Mouse (Mus musculus) leukemia stem cell, adult 10-12 weeks (primary cell): ENCODE results near the gene Tpbpb. TPM values are rescaled to one million over a fixed set of nuclear protein-coding genes. Genes with fewer than 3 reads are reported as not detected.

ENCODE experiments used
- polyA plus RNA-seq: library from polyadenylated mRNA; stranded (reverse); fragments of >175 nt; gene quantifications from 2 replicates; pipeline ENCODE4 v1.2.3, GENCODE M21; 2012; ENCODE audit warnings: low replicate concordance

Tpbpb gene
- polyA plus RNA-seq: not detected in 2 replicates

DNA sequence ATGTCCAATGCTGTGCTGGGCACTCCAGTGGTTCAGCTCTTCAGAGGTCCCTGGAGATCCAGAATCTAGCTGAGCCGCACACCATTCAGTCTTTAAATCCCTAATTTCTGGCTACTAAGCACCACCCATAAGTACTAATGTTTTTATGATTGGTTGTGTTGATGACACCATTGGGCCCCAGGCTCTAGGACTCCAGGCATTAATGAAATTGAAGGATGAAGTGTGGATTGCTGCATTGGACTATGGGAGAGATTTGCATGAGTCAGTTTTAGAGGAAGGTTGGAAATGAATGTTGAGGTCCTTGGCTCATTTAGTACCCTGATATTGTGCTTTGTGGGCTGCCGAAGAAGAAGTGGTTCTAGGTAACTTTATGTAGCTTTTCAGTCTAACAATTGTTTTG, at the start of gene Tpbpb:
Tpbpb (minus strand) TSS at position 101 of the 400 bp plus-strand sequence.

DNA sequence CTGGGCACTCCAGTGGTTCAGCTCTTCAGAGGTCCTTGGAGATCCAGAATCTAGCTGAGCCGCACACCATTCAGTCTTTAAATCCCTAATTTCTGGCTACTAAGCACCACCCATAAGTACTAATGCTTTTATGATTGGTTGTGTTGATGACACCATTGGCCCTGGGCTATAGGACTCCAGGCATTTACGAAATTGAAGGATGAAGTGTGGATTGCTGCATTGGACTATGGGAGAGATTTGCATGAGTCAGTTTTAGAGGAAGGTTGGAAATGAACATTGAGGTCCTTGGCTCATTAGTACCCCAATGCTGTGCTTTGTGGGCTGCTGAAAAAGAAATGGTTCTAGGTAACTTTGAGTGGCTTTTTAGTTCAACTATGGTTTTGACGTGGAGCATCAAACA, 37.2 kb upstream of the Tpbpb start, which contains the start of gene Tpbpa:
Tpbpa (minus strand) TSS at position 101 of the 400 bp plus-strand sequence.

DNA sequence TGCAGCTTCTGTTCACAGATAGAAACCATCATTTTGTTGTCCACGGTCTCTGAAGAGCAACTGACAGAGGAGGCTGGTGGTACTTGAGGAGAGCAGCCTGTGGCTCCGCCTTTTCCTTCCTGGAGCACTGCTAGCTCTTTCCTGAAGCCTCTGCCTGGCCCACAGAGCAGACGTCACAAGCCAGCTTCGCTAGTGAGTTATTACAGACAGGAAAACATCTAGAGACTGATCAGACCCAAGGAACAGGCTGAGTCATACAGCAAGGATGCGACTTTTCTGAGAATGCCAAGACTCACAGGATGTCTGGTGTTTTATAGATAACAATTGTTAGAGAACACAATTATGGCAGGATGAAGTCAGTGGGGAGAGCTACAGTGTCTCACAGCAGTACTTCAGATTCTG, 31.8 kb upstream of the Tpbpb start, which contains the start of the genes Gm49391 and Ctla2a:
Gm49391 (minus strand) TSS at position 72 of the 402 bp plus-strand sequence.
Ctla2a (minus strand) TSS at position 126 of the 402 bp plus-strand sequence.

GRCm38 (mm10) chr13:60935490-60935889, 30.8 kb upstream of the Tpbpb start, which contains the start of gene Gm49393:
TSS of gene Gm49393 (minus strand) at chr13:60935590.

GRCm38 (mm10) chr13:60897328-60897727, 7.4 kb downstream of the Tpbpb start, which contains the start of gene Ctla2b:
TSS of gene Ctla2b (minus strand) at chr13:60897447.

DNA sequence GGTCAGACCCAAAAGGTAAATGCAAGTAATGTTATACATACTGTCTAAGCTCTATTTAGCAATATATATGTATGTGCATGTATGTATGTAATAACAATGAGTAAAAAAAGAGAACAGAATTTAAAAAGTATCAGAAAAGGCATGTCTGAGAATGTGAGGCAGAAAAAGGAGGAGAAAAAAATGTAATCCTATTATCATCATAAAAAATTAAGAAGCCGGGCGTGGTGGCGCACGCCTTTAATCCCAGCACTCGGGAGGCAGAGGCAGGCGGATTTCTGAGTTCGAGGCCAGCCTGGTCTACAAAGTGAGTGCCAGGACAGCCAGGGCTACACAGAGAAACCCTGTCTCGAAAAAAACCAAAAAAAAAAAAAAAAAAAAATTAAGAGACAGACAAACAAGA, 7.9 kb downstream of the Tpbpb start, which contains the start of gene Gm49392:
Gm49392 (minus strand) TSS at position 101 of the 400 bp plus-strand sequence.

DNA sequence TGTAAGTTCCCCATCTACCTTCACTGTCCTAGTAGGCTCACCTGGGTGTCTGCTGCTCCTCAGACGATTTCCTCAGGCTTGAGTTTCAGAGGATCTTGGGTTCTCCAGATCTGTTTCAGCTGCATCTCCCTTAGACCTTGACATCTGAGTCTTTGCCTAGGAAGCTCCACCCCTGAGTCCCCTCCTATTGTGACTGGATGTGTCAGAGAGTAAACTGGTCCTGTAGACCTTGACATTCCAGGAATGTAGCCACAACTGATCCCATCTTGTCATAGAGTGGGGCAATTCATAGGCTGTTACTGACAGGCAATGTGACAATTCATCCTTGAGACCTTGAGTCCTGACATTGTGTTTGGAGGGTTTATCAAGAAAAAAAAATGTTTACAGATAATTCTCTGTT, 40.4 kb downstream of the Tpbpb start, which contains the start of gene 4930486L24Rik:
4930486L24Rik (minus strand) TSS at position 195 of the 400 bp plus-strand sequence.

Other genes starting within 250 kb of the Tpbpb start
- not detected in 2 replicates for gene BC051665, start 118.5 kb downstream of the Tpbpb start, polyA plus RNA-seq
- not detected in 2 replicates for gene Ctsll3, start 102.0 kb downstream of the Tpbpb start, polyA plus RNA-seq
- 0.20 TPM in 1 of 2 replicates, not detected in the other for gene 4930486L24Rik, start 40.4 kb downstream of the Tpbpb start, polyA plus RNA-seq
- not detected in 2 replicates for gene Gm49392, start 8.0 kb downstream of the Tpbpb start, polyA plus RNA-seq
- gene Ctla2b, start 7.4 kb downstream of the Tpbpb start, polyA plus RNA-seq: not detected in 2 replicates
- not detected in 2 replicates for gene Gm49393, start 30.7 kb upstream of the Tpbpb start, polyA plus RNA-seq
- not detected in 2 replicates for gene Gm49391, start 31.7 kb upstream of the Tpbpb start, polyA plus RNA-seq
- gene Ctla2a, start 31.7 kb upstream of the Tpbpb start, polyA plus RNA-seq: 0.46 and 1.5 TPM in 2 replicates
- not detected in 2 replicates for gene Tpbpa, start 37.1 kb upstream of the Tpbpb start, polyA plus RNA-seq
- not detected in 2 replicates for gene Ctsj, start 101.1 kb upstream of the Tpbpb start, polyA plus RNA-seq
- not detected in 2 replicates for gene Ctsq, start 135.8 kb upstream of the Tpbpb start, polyA plus RNA-seq